Mouse (Mus musculus) thymus, postnatal 0 days (tissue): ENCODE results near the gene Psmd7. TPM values are rescaled to one million over a fixed set of nuclear protein-coding genes. Genes with fewer than 3 reads are reported as not detected.
"Not testable (repeated sequence)": the region's sequence is repeated elsewhere in the genome, so short reads cannot be mapped to it uniquely, and the experiment has no call there.

Source experiments
- DNase-seq: peaks from one replicate; pipeline ENCODE4 v3.0.0-alpha.2; 2015; ENCODE audit warnings: low spot score
- polyA plus RNA-seq: library from polyadenylated mRNA; unstranded; fragments of >200 nt; fragmentation: Nextera tagmentation; extraction: Ambion mirVana; gene quantifications from 2 replicates; pipeline ENCODE4 v1.2.1, GENCODE M21; 2015

Psmd7 gene
- 224 and 229 TPM in 2 replicates for polyA plus RNA-seq

DNA sequence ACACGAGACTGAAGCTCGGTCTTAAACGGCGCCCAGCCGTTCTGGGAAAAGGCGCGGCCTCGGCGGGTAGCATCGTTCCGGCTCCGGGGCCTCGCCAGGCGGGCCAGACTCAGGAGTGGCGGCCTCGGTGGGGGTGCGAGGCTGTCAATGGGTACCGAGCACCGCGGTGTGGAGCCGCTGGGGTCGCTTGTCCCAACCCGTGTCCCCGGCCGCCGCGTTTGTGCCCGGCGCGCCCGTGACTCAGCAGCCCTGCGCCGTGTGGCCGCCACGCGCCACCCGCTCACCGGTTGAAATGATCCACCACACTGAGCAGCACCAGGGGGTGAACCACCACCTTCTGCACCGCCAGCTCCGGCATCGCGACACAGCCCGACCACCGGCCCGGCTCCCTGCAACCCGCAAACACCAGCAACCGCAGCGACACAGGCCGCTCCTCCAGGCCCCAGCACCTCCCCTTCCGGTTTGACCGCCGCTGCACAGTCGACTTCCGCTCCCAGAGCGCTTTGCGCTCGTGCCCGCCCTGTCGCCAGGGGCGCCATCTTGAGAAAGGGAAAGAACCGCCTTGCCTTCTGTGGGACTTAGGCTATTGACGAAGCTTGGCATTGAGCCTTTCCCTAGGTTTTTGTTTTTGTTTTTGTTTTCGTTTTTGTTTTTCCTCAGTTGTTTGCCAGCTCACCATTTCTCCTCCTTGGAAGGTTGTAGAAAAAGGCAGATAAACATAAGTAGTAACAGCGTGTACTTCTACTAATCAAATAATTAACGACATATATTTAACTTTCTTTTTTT, at the start of gene Psmd7:
TSS of gene Psmd7 (minus strand) at position 470 of the 786 bp plus-strand sequence.
- DNase-seq = peak; percentile 94

GRCm38 (mm10) chr8:107633734-107634133, 45.5 kb upstream of the Psmd7 start:
- DNase-seq = no peak

- no peak for DNase-seq
Measured at GRCm38 (mm10) chr8:107629701-107630100, 41.4 kb upstream of the Psmd7 start.

DNA sequence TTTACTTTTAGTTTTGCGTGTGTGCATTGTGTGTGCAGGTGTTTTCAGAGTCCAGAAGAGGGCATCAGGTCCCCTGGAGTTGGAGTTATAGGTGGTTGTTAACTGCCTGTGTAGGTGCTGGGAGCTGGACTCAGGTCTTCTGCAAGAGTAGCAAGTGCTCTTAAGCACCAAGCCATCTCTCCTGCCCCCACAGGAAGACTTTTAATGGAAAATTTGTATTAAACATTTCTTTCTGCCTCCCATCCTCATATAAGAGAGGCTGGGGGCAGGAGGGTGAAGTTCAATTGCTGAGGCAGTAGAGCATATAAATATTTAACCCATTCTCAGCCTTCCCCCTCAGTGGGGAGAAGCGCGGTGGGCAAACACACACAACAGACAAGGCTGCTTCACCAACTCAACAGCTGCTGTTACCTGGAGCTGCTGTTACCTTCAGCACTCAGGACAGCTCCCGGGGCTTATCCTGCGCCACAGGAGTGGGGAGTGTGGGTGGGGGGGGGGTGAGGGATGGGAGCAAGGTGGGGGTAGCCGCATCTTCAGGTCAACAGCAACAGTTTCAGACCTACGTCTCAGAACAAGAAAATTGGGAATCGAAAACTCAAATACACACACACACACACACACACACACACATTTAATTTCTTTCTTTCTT, 40.4 kb upstream of the Psmd7 start:
- no peak for DNase-seq

GRCm38 (mm10) chr8:107627881-107628280, 39.6 kb upstream of the Psmd7 start:
- DNase-seq = no peak

GRCm38 (mm10) chr8:107624301-107624700, 36.0 kb upstream of the Psmd7 start:
- DNase-seq = not testable (repeated sequence)

- no peak for DNase-seq
Measured at GRCm38 (mm10) chr8:107621930-107622623, 33.8 kb upstream of the Psmd7 start.

DNA sequence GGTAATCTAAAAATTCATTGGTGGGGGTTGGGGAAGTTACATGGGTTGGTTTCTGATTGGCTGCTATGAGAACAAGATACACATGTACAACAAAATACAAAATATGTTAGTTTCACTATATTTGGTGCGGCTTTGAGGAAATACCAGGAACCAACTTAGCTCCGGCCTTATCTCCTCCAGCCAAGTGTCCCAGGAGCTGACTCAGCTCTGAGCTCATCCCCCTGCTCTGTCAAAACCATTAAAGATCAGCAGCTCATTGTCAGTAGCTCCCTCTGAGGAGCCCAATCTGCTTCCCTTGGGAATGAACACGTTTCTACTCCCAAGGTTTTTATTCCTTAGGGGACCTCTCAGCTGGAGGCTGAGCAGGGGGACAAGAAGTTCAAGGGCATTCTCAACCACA, 32.9 kb upstream of the Psmd7 start:
- DNase-seq = no peak

DNA sequence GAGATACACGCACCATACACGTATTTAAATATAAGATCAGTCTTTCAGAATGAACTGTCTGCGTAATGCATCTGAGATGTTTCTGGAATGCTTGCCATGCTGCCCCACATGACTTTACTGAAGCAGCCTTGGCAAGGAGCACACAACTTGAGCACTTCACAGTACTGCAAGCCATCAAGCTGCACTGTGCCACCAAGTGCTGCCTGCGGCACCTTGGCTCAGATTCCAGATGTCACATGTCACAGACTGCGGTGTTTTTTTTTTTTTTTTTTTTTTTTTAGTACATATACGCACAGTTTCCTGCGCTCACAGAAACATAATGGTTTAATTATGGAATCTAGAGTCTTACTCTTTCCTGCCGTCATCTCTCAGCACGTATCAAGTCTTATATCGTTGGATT, 30.2 kb upstream of the Psmd7 start:
- DNase-seq = no peak

GRCm38 (mm10) chr8:107613411-107613810, 25.1 kb upstream of the Psmd7 start:
- DNase-seq = no peak

DNA sequence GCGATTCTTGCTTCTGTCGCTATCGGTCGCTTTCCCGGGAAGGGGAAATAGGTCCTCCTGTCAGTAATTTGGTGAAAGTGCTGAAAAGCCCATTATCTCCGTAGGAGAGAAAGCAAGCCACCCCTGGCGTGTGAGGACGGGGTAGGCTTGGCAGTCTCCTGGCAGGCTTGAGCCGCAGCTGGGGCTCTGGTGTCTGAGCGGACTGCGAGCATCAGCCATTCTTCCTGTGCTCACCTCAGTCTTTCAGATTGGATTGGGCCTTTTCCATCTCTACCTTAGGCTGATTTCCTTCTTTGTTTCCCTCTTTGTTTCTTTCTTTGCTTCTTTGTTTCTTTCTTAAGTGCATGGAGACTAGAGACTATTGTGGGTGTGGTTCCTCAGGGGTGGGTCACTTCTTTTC, 22.6 kb upstream of the Psmd7 start:
- no peak for DNase-seq

- no peak for DNase-seq
Measured at GRCm38 (mm10) chr8:107608751-107609150, 20.5 kb upstream of the Psmd7 start.

- DNase-seq = peak; percentile 67
Measured at GRCm38 (mm10) chr8:107603026-107603425, 14.8 kb upstream of the Psmd7 start.

- DNase-seq = no peak
Measured at GRCm38 (mm10) chr8:107599691-107600090, 11.4 kb upstream of the Psmd7 start.

- no peak for DNase-seq
Measured at GRCm38 (mm10) chr8:107597731-107598130, 9.5 kb upstream of the Psmd7 start.

DNA sequence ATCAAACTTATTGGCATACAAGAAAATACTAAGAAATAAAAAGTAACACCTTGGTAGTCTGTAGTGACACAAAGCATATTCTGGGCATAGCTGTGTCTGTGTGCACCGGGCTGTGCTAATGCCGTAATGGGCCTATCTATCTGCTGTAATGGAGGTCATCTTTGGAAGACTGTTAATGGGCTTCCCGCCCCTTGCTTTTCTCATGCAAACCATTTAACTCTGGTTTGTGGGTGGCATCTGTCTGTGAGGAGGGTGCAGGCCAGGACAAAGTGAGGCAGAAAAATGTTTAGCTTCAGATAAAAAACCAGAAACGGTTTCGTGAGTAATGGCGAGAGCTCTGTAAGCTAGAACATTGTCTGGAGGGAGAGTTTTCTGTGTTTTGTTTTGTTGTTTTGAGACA, 6.6 kb upstream of the Psmd7 start:
- DNase-seq = no peak

- no peak for DNase-seq
Measured at GRCm38 (mm10) chr8:107593967-107594729, 5.9 kb upstream of the Psmd7 start.

- no peak for DNase-seq
Measured at GRCm38 (mm10) chr8:107587429-107587994, 752 bp downstream of the Psmd7 start.

DNA sequence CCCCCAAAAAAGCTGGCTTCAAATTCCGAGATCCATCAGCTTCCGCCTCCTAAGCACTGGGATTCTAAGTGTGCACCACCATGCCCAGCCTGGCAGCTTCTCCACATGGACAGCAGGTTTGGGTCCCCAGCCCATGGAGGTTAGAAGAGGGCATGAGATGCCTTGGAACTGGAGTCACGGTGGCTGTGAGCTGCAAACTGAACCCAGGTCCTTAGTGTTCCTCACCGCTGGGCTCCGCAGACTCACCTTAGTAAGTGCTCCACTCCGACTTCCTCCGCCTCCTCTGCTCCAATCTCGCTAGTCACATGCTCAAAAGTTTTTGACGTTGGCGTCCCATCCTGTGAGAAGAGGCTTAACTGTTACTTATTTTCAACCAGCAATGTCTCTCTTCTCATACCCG, 6.1 kb downstream of the Psmd7 start:
- DNase-seq = no peak

DNA sequence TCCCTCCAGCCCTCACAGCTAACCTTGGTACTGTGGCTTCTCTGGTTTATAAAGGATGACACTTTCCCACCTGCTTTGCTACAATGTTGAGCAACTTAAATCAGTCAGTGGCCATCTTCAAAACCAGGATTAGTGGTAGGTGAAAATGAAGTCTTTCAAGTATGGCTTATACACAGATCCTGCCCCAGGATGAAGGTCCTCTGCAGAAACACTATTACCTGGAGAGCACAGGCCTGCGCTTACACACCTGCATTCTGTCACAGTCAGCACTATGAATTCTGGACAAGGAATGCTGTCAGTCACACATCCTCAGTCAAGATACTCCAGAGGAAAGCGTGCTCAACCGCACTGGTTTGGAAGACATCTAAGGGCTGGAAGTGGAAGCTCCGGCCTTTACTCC, 6.7 kb downstream of the Psmd7 start:
- DNase-seq = no peak

GRCm38 (mm10) chr8:107580879-107581278, 7.4 kb downstream of the Psmd7 start:
- DNase-seq = no peak
